Mouse (Mus musculus): Measurements from ENCODE around the gene Asphd1. TPM values are rescaled to one million over a fixed set of nuclear protein-coding genes. Genes with fewer than 3 reads are reported as not detected.

The Asphd1 gene
- polyA plus RNA-seq, 1 experiment from 2014 or later = 0.60 TPM

DNA sequence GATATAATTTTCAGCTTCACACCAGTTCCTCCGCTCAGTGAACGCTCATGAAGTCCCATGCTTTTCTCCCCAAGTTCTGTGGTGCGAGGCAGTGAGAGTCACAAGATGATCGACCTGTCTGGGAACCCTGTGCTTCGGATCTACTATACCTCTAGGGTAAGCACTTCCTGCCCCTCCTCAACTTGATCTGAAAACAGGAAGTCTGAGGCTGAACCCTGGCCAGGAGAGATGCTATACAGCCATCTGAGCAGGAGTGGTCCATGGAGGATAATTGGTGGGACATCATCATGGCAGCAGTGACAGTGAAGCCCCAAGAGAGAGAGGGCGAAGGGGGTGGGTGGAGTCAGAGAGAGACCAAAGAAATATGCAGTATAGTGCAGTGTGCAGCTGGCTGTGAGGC is 29.5 kb upstream of the Asphd1 start:
- Histone ChIP-seq H3K9ac (replicated peaks; ENCODE audit: low read length) (no peak overlapping the region), H3K27me3 (ENCODE audit: control insufficient read depth, insufficient read depth, low read length) (no peaks in the 10 kb centered on the region), H3K4me3 (ENCODE audit: low read depth, low read length) (no peak overlapping the region), H3K27ac (replicated peaks; ENCODE audit: low read depth, low read length) (no peak overlapping the region), H3K4me2 (ENCODE audit: low read depth, low read length) (no peak overlapping the region), H3K9me3 (replicated peaks; ENCODE audit: control insufficient read depth, low read length) (no peaks in the 10 kb centered on the region), H3K4me1 (ENCODE audit: control insufficient read depth, insufficient read depth, low read length) (no peaks in the 10 kb centered on the region), H3K36me3 (replicated peaks; ENCODE audit: control insufficient read depth, insufficient read depth, low read depth, low read length) (peaks cover 5% of the 10 kb centered on the region)
- ATAC-seq (replicated peaks; ENCODE audit: insufficient number of reproducible peaks, low FRiP score, low TSS enrichment, low read depth) (no peak), DNase-seq (ENCODE audit: low spot score) (no peak)
- WGBS = 88% methylated on average over 6 of the region's 6 CpGs

DNA sequence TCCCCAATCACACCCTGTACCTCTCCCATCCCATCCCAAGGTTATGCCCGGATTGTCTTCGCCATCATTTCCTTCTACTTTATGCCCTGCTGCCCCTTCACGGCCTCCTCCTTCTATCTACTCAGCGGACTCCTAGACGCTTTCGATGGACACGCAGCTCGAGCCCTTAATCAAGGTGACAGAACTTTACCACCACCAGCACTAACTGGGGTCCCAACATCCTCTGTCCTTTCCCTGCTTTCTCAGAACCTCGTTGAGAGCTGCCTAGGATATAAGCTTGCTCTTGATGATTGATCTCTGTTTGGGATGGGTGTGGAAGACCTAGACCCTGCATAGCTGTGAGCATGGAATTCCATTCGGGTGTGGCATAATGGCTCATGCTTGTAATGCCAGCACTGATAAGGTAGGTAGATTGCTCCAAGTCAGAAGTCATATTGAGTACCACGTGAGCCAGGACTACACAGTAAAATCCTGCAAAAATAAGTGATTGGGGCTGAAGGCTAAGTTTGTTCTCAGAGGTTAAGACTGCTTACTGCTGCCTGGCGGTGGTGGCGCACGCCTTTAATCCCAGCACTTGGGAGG is 27.6 kb upstream of the Asphd1 start:
- ATAC-seq (replicated peaks; ENCODE audit: insufficient number of reproducible peaks, low FRiP score, low TSS enrichment, low read depth) (no peak), DNase-seq (ENCODE audit: low spot score) (no peak)
- Histone ChIP-seq H3K4me3 (ENCODE audit: low read depth, low read length) (peak overlapping the region; percentile 89), H3K36me3 (replicated peaks; ENCODE audit: control insufficient read depth, insufficient read depth, low read depth, low read length) (peaks cover 5% of the 10 kb centered on the region), H3K27me3 (ENCODE audit: control insufficient read depth, insufficient read depth, low read length) (no peaks in the 10 kb centered on the region), H3K4me1 (ENCODE audit: control insufficient read depth, insufficient read depth, low read length) (no peaks in the 10 kb centered on the region), H3K9ac (replicated peaks; ENCODE audit: low read length) (peak overlapping the region; percentile 93), H3K9me3 (replicated peaks; ENCODE audit: control insufficient read depth, low read length) (no peaks in the 10 kb centered on the region), H3K4me2 (ENCODE audit: low read depth, low read length) (peak overlapping the region; percentile 65), H3K27ac (replicated peaks; ENCODE audit: low read depth, low read length) (no peak overlapping the region)
- WGBS = 27% methylated on average over 14 of the region's 14 CpGs

DNA sequence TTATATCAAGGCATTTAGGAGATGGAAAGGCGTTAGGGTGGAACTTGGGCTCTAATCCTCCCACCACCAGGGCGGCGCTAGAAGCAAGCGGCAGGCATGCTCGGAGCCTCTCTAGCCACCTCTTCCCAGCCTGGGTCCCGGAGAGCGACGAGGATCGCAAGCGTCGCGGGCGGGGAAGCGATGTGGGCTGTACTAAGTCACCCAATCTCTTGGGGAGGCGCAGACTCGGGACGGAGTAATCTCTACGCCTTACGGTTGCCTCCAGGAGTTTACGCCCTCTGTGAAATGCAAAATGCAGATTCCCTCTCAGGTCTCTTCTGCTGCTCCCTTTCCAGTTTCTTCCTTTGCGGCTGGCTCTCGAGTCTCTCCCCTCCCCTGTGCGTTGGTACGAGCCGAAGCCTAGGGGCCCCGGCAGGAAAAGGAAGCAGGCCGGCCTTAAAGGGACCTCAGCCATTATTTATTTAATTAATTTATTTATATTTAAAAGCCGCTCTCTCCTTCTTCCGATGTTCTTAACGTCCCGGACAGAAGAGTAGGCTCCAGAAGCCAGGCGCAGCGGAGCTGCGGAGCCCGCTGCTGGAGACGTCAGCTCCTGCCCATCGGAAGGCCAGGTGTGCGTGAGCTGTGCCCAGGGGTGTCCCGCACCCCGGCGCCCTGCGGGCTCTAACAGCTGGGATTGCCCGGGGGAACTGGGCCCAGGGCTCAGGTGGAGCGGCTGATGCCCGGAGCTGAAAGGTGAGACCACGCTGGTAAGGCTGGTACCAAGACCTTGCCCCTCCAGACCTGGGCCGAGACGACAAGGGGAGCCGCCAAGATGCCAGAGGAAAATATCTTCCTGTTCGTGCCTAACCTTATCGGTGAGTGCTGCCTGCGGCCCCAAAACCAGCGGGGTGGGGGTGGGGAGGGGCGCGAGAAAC is 26.8 kb upstream of the Asphd1 start, which contains the start of gene Cdiptos:
Cdiptos (minus strand) TSS at position 149 of the 917 bp plus-strand sequence.
- Histone ChIP-seq H3K36me3 (replicated peaks; ENCODE audit: control insufficient read depth, insufficient read depth, low read depth, low read length) (peaks cover 5% of the 10 kb centered on the region), H3K4me1 (ENCODE audit: control insufficient read depth, insufficient read depth, low read length) (no peaks in the 10 kb centered on the region), H3K4me3 (ENCODE audit: low read depth, low read length) (peak within 1 kb of the TSS; percentile 89), H3K27me3 (ENCODE audit: control insufficient read depth, insufficient read depth, low read length) (no peaks in the 10 kb centered on the region), H3K4me2 (ENCODE audit: low read depth, low read length) (peak within 1 kb of the TSS; percentile 65), H3K9me3 (replicated peaks; ENCODE audit: control insufficient read depth, low read length) (no peaks in the 10 kb centered on the region), H3K9ac (replicated peaks; ENCODE audit: low read length) (peak within 1 kb of the TSS; percentile 93), H3K27ac (replicated peaks; ENCODE audit: low read depth, low read length) (peak within 1 kb of the TSS; percentile 82)
- under 1% methylated on average over 55 of the region's 55 CpGs for WGBS
- ATAC-seq (replicated peaks; ENCODE audit: insufficient number of reproducible peaks, low FRiP score, low TSS enrichment, low read depth) (peak; percentile 92), DNase-seq (ENCODE audit: low spot score) (peak; percentile 98)

DNA sequence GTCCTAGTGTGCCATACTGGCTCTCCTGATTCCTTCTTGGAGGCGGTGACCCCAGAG is 26.3 kb upstream of the Asphd1 start, which contains the start of gene Cdipt:
Cdipt (plus strand) TSS at position 22 of the 57 bp plus-strand sequence.
- ATAC-seq (replicated peaks; ENCODE audit: insufficient number of reproducible peaks, low FRiP score, low TSS enrichment, low read depth) = no peak
- H3K4me2 ChIP-seq (ENCODE audit: low read depth, low read length) = peak within 1 kb of the TSS; percentile 65
- no peaks in the 10 kb centered on the region for H3K4me1 ChIP-seq (ENCODE audit: control insufficient read depth, insufficient read depth, low read length)
- DNase-seq (ENCODE audit: low spot score) = no peak
- H3K27ac ChIP-seq (replicated peaks; ENCODE audit: low read depth, low read length) = peak within 1 kb of the TSS; percentile 82
- H3K27me3 ChIP-seq (ENCODE audit: control insufficient read depth, insufficient read depth, low read length) = no peaks in the 10 kb centered on the region
- peaks cover 5% of the 10 kb centered on the region for H3K36me3 ChIP-seq (replicated peaks; ENCODE audit: control insufficient read depth, insufficient read depth, low read depth, low read length)
- no peaks in the 10 kb centered on the region for H3K9me3 ChIP-seq (replicated peaks; ENCODE audit: control insufficient read depth, low read length)
- H3K4me3 ChIP-seq (ENCODE audit: low read depth, low read length) = peak within 1 kb of the TSS; percentile 89
- H3K9ac ChIP-seq (replicated peaks; ENCODE audit: low read length) = peak within 1 kb of the TSS; percentile 93
- 7% methylated on average over 1 of the region's 1 CpGs for WGBS

DNA sequence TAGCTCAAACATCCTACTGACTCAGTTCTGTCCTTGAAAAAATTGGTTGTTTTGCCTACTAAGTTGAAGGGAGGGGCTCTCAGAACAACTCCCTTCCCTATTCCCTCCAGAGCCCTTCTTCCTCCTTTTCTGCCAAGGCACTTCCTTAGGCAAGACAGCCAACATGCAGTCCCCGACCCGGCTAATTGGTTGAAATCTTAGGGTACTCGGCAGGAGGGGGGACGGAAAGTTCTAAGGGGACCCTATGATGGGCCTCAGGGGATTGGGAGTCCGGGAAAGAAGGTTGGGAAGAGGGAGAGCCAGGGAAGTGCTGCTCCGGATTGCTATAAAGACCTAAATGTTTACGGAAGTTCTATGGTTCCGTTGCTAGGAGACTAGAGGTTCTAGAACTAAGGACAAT is 26.1 kb upstream of the Asphd1 start:
- Histone ChIP-seq H3K36me3 (replicated peaks; ENCODE audit: control insufficient read depth, insufficient read depth, low read depth, low read length) (peaks cover 5% of the 10 kb centered on the region), H3K27me3 (ENCODE audit: control insufficient read depth, insufficient read depth, low read length) (no peaks in the 10 kb centered on the region), H3K27ac (replicated peaks; ENCODE audit: low read depth, low read length) (no peak overlapping the region), H3K4me3 (ENCODE audit: low read depth, low read length) (peak overlapping the region; percentile 11), H3K4me1 (ENCODE audit: control insufficient read depth, insufficient read depth, low read length) (no peaks in the 10 kb centered on the region), H3K4me2 (ENCODE audit: low read depth, low read length) (peak overlapping the region; percentile 16), H3K9me3 (replicated peaks; ENCODE audit: control insufficient read depth, low read length) (no peaks in the 10 kb centered on the region), H3K9ac (replicated peaks; ENCODE audit: low read length) (peak overlapping the region; percentile 25; the same call in 1 of the 2 replicates)
- DNase-seq (ENCODE audit: low spot score) (no peak), ATAC-seq (replicated peaks; ENCODE audit: insufficient number of reproducible peaks, low FRiP score, low TSS enrichment, low read depth) (no peak)
- 15% methylated on average over 8 of the region's 8 CpGs for WGBS

DNA sequence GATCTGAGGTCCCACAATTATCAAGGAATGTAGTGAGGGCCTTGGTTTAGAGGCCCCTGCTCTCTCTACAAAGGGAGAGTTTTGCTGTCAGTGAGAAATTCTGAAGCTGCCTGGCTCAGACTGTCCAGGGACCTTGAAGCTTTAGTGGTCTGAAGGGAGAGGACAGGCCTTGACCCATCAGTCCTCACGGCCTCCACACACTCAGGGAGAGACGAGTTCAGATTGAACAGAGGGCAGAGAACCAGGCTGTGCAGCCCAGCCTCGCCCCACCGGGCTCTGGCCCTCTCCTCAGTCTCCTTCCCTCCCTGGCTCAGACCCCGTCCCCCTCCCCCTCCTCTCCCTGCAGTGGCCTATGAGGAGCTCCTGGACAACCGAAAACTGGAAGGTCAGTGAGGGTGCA is 18.0 kb upstream of the Asphd1 start:
- Histone ChIP-seq H3K9me3 (replicated peaks; ENCODE audit: control insufficient read depth, low read length) (no peaks in the 10 kb centered on the region), H3K9ac (replicated peaks; ENCODE audit: low read length) (no peak overlapping the region), H3K4me1 (ENCODE audit: control insufficient read depth, insufficient read depth, low read length) (no peaks in the 10 kb centered on the region), H3K36me3 (replicated peaks; ENCODE audit: control insufficient read depth, insufficient read depth, low read depth, low read length) (no peaks in the 10 kb centered on the region), H3K27me3 (ENCODE audit: control insufficient read depth, insufficient read depth, low read length) (peaks cover 7% of the 10 kb centered on the region; the same call in 1 of the 2 replicates), H3K4me2 (ENCODE audit: low read depth, low read length) (no peak overlapping the region), H3K27ac (replicated peaks; ENCODE audit: low read depth, low read length) (no peak overlapping the region), H3K4me3 (ENCODE audit: low read depth, low read length) (no peak overlapping the region)
- WGBS = 56% methylated on average over 6 of the region's 6 CpGs
- no peak for ATAC-seq (replicated peaks; ENCODE audit: insufficient number of reproducible peaks, low FRiP score, low TSS enrichment, low read depth)
- DNase-seq (ENCODE audit: low spot score) = no peak

DNA sequence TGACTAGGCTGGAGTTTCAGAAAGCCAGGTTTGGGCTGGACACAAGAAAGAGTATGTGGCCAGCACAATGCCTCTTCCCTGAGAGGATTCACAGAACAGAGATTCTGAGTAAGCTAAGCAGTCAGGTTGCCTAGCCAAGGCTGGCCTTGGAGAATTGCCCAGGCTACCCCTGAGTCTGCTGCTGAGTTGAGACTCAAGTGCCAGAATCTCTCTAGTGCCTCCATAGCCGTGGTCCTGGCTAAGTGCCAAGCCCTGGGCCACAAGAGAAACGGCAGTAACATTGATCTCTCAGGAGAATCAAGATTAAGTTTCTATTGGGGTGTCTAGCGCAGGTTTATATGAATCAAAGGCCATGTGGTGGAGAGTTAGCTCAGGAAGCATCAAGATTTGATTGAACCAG is 16.2 kb upstream of the Asphd1 start:
- Histone ChIP-seq H3K36me3 (replicated peaks; ENCODE audit: control insufficient read depth, insufficient read depth, low read depth, low read length) (no peaks in the 10 kb centered on the region), H3K27me3 (ENCODE audit: control insufficient read depth, insufficient read depth, low read length) (peaks cover 7% of the 10 kb centered on the region; the same call in 1 of the 2 replicates), H3K4me3 (ENCODE audit: low read depth, low read length) (no peak overlapping the region), H3K27ac (replicated peaks; ENCODE audit: low read depth, low read length) (no peak overlapping the region), H3K9ac (replicated peaks; ENCODE audit: low read length) (no peak overlapping the region), H3K4me1 (ENCODE audit: control insufficient read depth, insufficient read depth, low read length) (no peaks in the 10 kb centered on the region), H3K4me2 (ENCODE audit: low read depth, low read length) (no peak overlapping the region), H3K9me3 (replicated peaks; ENCODE audit: control insufficient read depth, low read length) (no peaks in the 10 kb centered on the region)
- 81% methylated on average over 3 of the region's 3 CpGs for WGBS
- no peak for ATAC-seq (replicated peaks; ENCODE audit: insufficient number of reproducible peaks, low FRiP score, low TSS enrichment, low read depth)
- DNase-seq (ENCODE audit: low spot score) = no peak

DNA sequence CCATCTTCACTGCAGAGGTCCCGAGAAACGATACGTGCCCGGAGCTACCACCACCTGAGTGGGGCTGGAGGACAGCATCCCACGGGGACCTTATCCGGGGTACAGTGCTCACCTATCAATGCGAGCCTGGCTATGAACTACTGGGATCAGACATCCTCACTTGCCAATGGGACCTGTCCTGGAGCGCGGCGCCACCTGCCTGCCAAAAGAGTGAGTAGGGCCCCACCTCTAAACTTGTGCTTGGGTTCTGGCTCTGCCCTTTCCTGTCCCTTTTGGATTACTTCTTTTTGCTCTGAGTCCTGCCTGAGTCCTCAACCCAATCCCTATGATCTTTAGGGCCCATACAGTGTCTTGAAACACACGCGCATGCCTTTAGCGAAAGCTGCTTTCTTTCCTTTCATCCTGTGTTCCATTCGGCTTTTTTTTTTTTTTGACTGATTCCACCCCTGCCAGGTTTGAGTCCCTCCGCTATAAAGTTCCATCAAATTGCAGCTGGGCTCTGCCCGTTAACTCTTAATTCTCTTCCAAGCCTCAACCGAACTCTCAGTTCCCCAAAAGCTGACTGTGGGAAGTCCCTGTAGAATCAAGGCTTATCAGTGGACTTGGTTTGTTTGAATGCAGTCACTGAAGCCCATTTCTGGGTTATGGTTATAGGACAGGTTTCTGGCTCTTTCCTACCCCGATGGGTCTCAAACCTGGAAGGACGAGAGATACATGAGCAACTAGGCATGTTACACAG is 14.3 kb upstream of the Asphd1 start:
- H3K4me3 ChIP-seq (ENCODE audit: low read depth, low read length) = no peak overlapping the region
- peak overlapping the region; percentile 11; the same call in 1 of the 2 replicates for H3K4me2 ChIP-seq (ENCODE audit: low read depth, low read length)
- no peaks in the 10 kb centered on the region for H3K4me1 ChIP-seq (ENCODE audit: control insufficient read depth, insufficient read depth, low read length)
- H3K9ac ChIP-seq (replicated peaks; ENCODE audit: low read length) = no peak overlapping the region
- no peaks in the 10 kb centered on the region for H3K36me3 ChIP-seq (replicated peaks; ENCODE audit: control insufficient read depth, insufficient read depth, low read depth, low read length)
- no peak overlapping the region for H3K27ac ChIP-seq (replicated peaks; ENCODE audit: low read depth, low read length)
- H3K9me3 ChIP-seq (replicated peaks; ENCODE audit: control insufficient read depth, low read length) = no peaks in the 10 kb centered on the region
- ATAC-seq (replicated peaks; ENCODE audit: insufficient number of reproducible peaks, low FRiP score, low TSS enrichment, low read depth) (no peak), DNase-seq (ENCODE audit: low spot score) (peak; percentile 52)
- WGBS = 30% methylated on average over 19 of the region's 19 CpGs
- peaks cover 7% of the 10 kb centered on the region; the same call in 1 of the 2 replicates for H3K27me3 ChIP-seq (ENCODE audit: control insufficient read depth, insufficient read depth, low read length)
